Comparison of ENCODE assay signal across 23 mouse cellular contexts in genomic region chr5:119366296-119366695, GRCm38 (mm10).
DNase-seq lines count a peak whose midpoint lies in the region; ATAC-seq lines count a peak whose summit lies in the region.
"Had no signal": no experiment of that assay in that cellular context is flagged by ENCODE, and none has a peak within 500 bp of the region (broad histone marks: within the 10 kb centered on the region; RNA-seq: fewer than 3 reads in every experiment).

No protein-coding gene starts in this region.

- H3K27me3 ChIP-seq in kidney, embryonic 16.5 days (ENCODE audit: insufficient read depth, low read length), result no peaks in the 10 kb centered on the region
- H3K27me3 ChIP-seq in neural tube, embryonic 15.5 days (replicated peaks), result 0 out of 2 replicates have a peak, but pooled peaks cover 8% of the 10 kb centered on the region
- H3K27me3 ChIP-seq: embryonic facial prominence, embryonic 13.5 days; hindbrain, embryonic 15.5 days; liver, embryonic 12.5 days had no signal

- DNase-seq in kidney, adult 11 months, result peak; percentile 16
- DNase-seq in neural tube, embryonic 10.5 days (ENCODE audit: extremely low spot score, low spot score), result peak; percentile 37
- DNase-seq in kidney, postnatal 25 days, result peak; percentile 15 to 49
- no peak for DNase-seq in left cerebral cortex, postnatal 4 days
- DNase-seq in left cerebral cortex, adult 8-10 months (ENCODE audit: low spot score in 2 of 2), result no peak
- DNase-seq: adrenal gland, postnatal 25 days; B cell, adult 2 months; cerebellum, adult 18-20 months; cerebellum, postnatal 10 days; heart, postnatal 14 days; liver, postnatal 0 days; spleen, adult 18-20 months; thymus, postnatal 14 days had no signal

- ATAC-seq in kidney, embryonic 16.5 days (ENCODE audit: low FRiP score, low TSS enrichment), result no peak
- no peak for ATAC-seq in neural tube, embryonic 15.5 days (ENCODE audit: low FRiP score)
- ATAC-seq: forebrain, embryonic 16.5 days; inflammation-experienced regulatory T-cells, adult 6 months; liver, embryonic 12.5 days; liver, postnatal 0 days had no signal

- H3K9ac ChIP-seq in kidney, embryonic 16.5 days (replicated peaks; ENCODE audit: low read length), result no peak overlapping the region
- H3K9ac ChIP-seq in neural tube, embryonic 15.5 days (replicated peaks), result no peak overlapping the region
- H3K9ac ChIP-seq: embryonic facial prominence, embryonic 13.5 days; hindbrain, embryonic 15.5 days; liver, embryonic 12.5 days; liver, postnatal 0 days had no signal

- H3K4me2 ChIP-seq in kidney, embryonic 16.5 days (replicated peaks; ENCODE audit: low read depth, low read length), result no peak overlapping the region
- no peak overlapping the region for H3K4me2 ChIP-seq in neural tube, embryonic 15.5 days
- H3K4me2 ChIP-seq: embryonic facial prominence, embryonic 13.5 days; hindbrain, embryonic 15.5 days; liver, embryonic 12.5 days had no signal

- no peak overlapping the region for H3K27ac ChIP-seq in kidney, embryonic 16.5 days (ENCODE audit: low read length)
- no peak overlapping the region for H3K27ac ChIP-seq in neural tube, embryonic 15.5 days (replicated peaks)
- H3K27ac ChIP-seq: embryonic facial prominence, embryonic 13.5 days; hindbrain, embryonic 10.5 days; hindbrain, embryonic 15.5 days; liver, embryonic 12.5 days; macrophage had no signal

- 31% methylated on average over 5 of the region's 5 CpGs for WGBS in kidney, embryonic 16.5 days
- WGBS in neural tube, embryonic 15.5 days, result 44% methylated on average over 5 of the region's 5 CpGs

- H3K9me3 ChIP-seq in kidney, embryonic 16.5 days (ENCODE audit: low read length), result no peaks in the 10 kb centered on the region
- no peaks in the 10 kb centered on the region for H3K9me3 ChIP-seq in neural tube, embryonic 15.5 days (replicated peaks)
- H3K9me3 ChIP-seq: embryonic facial prominence, embryonic 13.5 days; hindbrain, embryonic 10.5 days; hindbrain, embryonic 15.5 days; liver, embryonic 12.5 days had no signal

- H3K4me1 ChIP-seq in kidney, embryonic 16.5 days (ENCODE audit: insufficient read depth, low read length), result peaks cover 5% of the 10 kb centered on the region; the same call in 1 of the 2 replicates
- H3K4me1 ChIP-seq in neural tube, embryonic 15.5 days, result 0 out of 2 replicates have a peak, but pooled peaks cover 8% of the 10 kb centered on the region
- H3K4me1 ChIP-seq: liver, embryonic 12.5 days had no signal

- intact Hi-C loops in left cerebral cortex, postnatal 4 days (cut with DNase I), result no loop called here

- no peaks in the 10 kb centered on the region for H3K36me3 ChIP-seq in kidney, embryonic 16.5 days (ENCODE audit: insufficient read depth, low read length)
- H3K36me3 ChIP-seq in neural tube, embryonic 15.5 days, result no peaks in the 10 kb centered on the region
- H3K36me3 ChIP-seq: embryonic facial prominence, embryonic 13.5 days; hindbrain, embryonic 10.5 days; hindbrain, embryonic 15.5 days; liver, embryonic 12.5 days had no signal

- no peak overlapping the region for H3K4me3 ChIP-seq in kidney, embryonic 16.5 days (ENCODE audit: low read length)
- H3K4me3 ChIP-seq in neural tube, embryonic 15.5 days (replicated peaks), result no peak overlapping the region
- H3K4me3 ChIP-seq: embryonic facial prominence, embryonic 13.5 days; erythroblast, embryonic 14.5 days; hindbrain, embryonic 10.5 days; hindbrain, embryonic 15.5 days; liver, embryonic 12.5 days had no signal

Comparison
In these comparisons a context has a peak if more than half of its experiments do, and no peak if none do; other contexts are left out.
1. DNase-seq: peak in kidney, adult 11 months (single experiment), neural tube, embryonic 10.5 days (single experiment) and kidney, postnatal 25 days (2 of 2); none in left cerebral cortex, postnatal 4 days (single experiment) and left cerebral cortex, adult 8-10 months (0 of 2).